Mouse (Mus musculus) embryonic facial prominence, embryonic 11.5 days (tissue): ENCODE measurements around the gene Tmprss9. TPM values are rescaled to one million over a fixed set of nuclear protein-coding genes. Genes with fewer than 3 reads are reported as not detected.

Source experiments
- ATAC-seq: fragments of 200-750 bp; cut with Nextera tagmentation; replicated peaks from 2 replicates; pipeline ENCODE4 v1.8.0; 2017; ENCODE audit warnings: low read depth; ENCODE audit not compliant: insufficient number of reproducible peaks, low FRiP score, low TSS enrichment
- DNase-seq: peaks from one replicate; pipeline ENCODE4 v3.0.0-alpha.2; 2015; ENCODE audit warnings: low spot score
- H3K27ac ChIP-seq: fragments of 300-500 bp; sonication (generic); replicated peaks from 2 replicates; pipeline ENCODE4 v1.5.1; 2014; ENCODE audit warnings: mild to moderate bottlenecking, low read depth, low read length, control low read depth
- H3K27me3 ChIP-seq: fragments of 300-500 bp; sonication (generic); 2 replicates; pipeline ENCODE4 v1.6.1; 2014; ENCODE audit warnings: mild to moderate bottlenecking, low read length, moderate library complexity, mixed read lengths; ENCODE audit not compliant: control insufficient read depth, insufficient read depth
- H3K36me3 ChIP-seq: fragments of 300-500 bp; sonication (generic); replicated peaks from 2 replicates; pipeline ENCODE4 v1.6.1; 2014; ENCODE audit warnings: low read depth, mild to moderate bottlenecking, low read length, moderate library complexity, mixed read lengths; ENCODE audit not compliant: control insufficient read depth, insufficient read depth
- H3K4me1 ChIP-seq: fragments of 300-500 bp; sonication (generic); 2 replicates; pipeline ENCODE4 v1.6.1; 2014; ENCODE audit warnings: low read length, mixed read lengths; ENCODE audit not compliant: control insufficient read depth, insufficient read depth
- H3K4me2 ChIP-seq: fragments of 300-500 bp; sonication (generic); 2 replicates; pipeline ENCODE4 v1.6.1; 2014; ENCODE audit warnings: low read depth, mild to moderate bottlenecking, control low read depth, low read length, moderate library complexity
- H3K4me3 ChIP-seq: fragments of 300-500 bp; sonication (generic); 2 replicates; pipeline ENCODE4 v1.5.1; 2014; ENCODE audit warnings: low read depth, low read length, control low read depth
- H3K9ac ChIP-seq: fragments of 300-500 bp; sonication (generic); replicated peaks from 2 replicates; pipeline ENCODE4 v1.6.1; 2014; ENCODE audit warnings: mild to moderate bottlenecking, control low read depth, low read length
- H3K9me3 ChIP-seq: fragments of 300-500 bp; sonication (generic); replicated peaks from 2 replicates; pipeline ENCODE4 v1.6.1; 2016; ENCODE audit warnings: mild to moderate bottlenecking, low read length, inconsistent platforms, mixed read lengths; ENCODE audit not compliant: control insufficient read depth
- WGBS: fragments of 180-500 bp; shearing (Covaris S2); extraction: QIAGEN DNeasy Blood & Tissue Kit; methylation state at CpG from one replicate; pipeline ENCODE4 v1.1.7; 2014; 5-methylcytosine and 5-hydroxymethylcytosine counted together
- polyA plus RNA-seq: library from polyadenylated mRNA; unstranded; fragments of >200 nt; fragmentation: Nextera tagmentation; extraction: Ambion mirVana; gene quantifications from 2 replicates; pipeline ENCODE4 v1.2.1, GENCODE M21; 2014

Tmprss9 gene
- polyA plus RNA-seq, 1 experiment from 2014 or later = 0.06 TPM

GRCm38 (mm10) chr10:80843931-80844547 lies 27.6 kb upstream of the Tmprss9 start, which contains the start of gene Lingo3:
Lingo3 (minus strand) TSS chr10:80844039.
- Histone ChIP-seq H3K36me3 (no peaks in the 10 kb centered on the region), H3K27me3 (peaks cover 30% of the 10 kb centered on the region), H3K9ac (peak within 1 kb of the TSS; percentile 53), H3K4me3 (peak within 1 kb of the TSS; percentile 37), H3K27ac (no peak within 1 kb of the TSS), H3K9me3 (no peaks in the 10 kb centered on the region), H3K4me2 (peak within 1 kb of the TSS; percentile 86), H3K4me1 (no peaks in the 10 kb centered on the region)
- DNase-seq = peak; percentile 41
- ATAC-seq = no peak
- 4% methylated on average over 41 of the region's 51 CpGs for WGBS

GRCm38 (mm10) chr10:80845055-80845693 lies 26.5 kb upstream of the Tmprss9 start:
- DNase-seq (no peak), ATAC-seq (no peak)
- no peak overlapping the region; the same call in 1 of the 2 replicates for H3K9ac ChIP-seq
- no peak overlapping the region for H3K4me2 ChIP-seq
- no peaks in the 10 kb centered on the region for H3K4me1 ChIP-seq
- no peaks in the 10 kb centered on the region for H3K9me3 ChIP-seq
- 69% methylated on average over 8 of the region's 8 CpGs for WGBS
- H3K27ac ChIP-seq = no peak overlapping the region
- no peaks in the 10 kb centered on the region; the same call in 1 of the 2 replicates for H3K36me3 ChIP-seq
- no peak overlapping the region for H3K4me3 ChIP-seq
- H3K27me3 ChIP-seq = peaks cover 30% of the 10 kb centered on the region

GRCm38 (mm10) chr10:80845732-80846131 lies 25.9 kb upstream of the Tmprss9 start:
- H3K9ac ChIP-seq = no peak overlapping the region
- no peak for DNase-seq
- no peak overlapping the region for H3K4me2 ChIP-seq
- no peak overlapping the region for H3K27ac ChIP-seq
- WGBS = 76% methylated on average over 12 of the region's 12 CpGs
- H3K4me1 ChIP-seq = no peaks in the 10 kb centered on the region
- no peaks in the 10 kb centered on the region; the same call in 1 of the 2 replicates for H3K36me3 ChIP-seq
- H3K4me3 ChIP-seq = no peak overlapping the region
- H3K27me3 ChIP-seq = peaks cover 30% of the 10 kb centered on the region
- H3K9me3 ChIP-seq = no peaks in the 10 kb centered on the region
- ATAC-seq = no peak

- no peak overlapping the region for H3K27ac ChIP-seq
- 10% methylated on average over 10 of the region's 10 CpGs for WGBS
- peak; percentile 45 for DNase-seq
- peaks cover 18% of the 10 kb centered on the region for H3K27me3 ChIP-seq
- no peaks in the 10 kb centered on the region for H3K4me1 ChIP-seq
- H3K4me2 ChIP-seq = no peak overlapping the region
- no peak for ATAC-seq
- H3K9ac ChIP-seq = no peak overlapping the region
- H3K9me3 ChIP-seq = no peaks in the 10 kb centered on the region
- no peak overlapping the region for H3K4me3 ChIP-seq
- H3K36me3 ChIP-seq = peaks cover 4% of the 10 kb centered on the region
These were observed 23.1 kb upstream of the Tmprss9 start for GRCm38 (mm10) chr10:80848571-80848970.

GRCm38 (mm10) chr10:80854913-80855748 lies 16.5 kb upstream of the Tmprss9 start, which contains the start of the genes Lsm7 and Sppl2b:
Lsm7 (minus strand) TSS chr10:80855209.
Sppl2b (plus strand) TSS chr10:80855275.
- H3K27ac ChIP-seq = no peak within 1 kb of the TSS
- peaks cover 4% of the 10 kb centered on the region for H3K36me3 ChIP-seq
- ATAC-seq = peak; percentile 72
- peak within 1 kb of the TSS; percentile 89 for H3K4me3 ChIP-seq
- peak within 1 kb of the TSS; percentile 95 for H3K4me2 ChIP-seq
- H3K27me3 ChIP-seq = no peaks in the 10 kb centered on the region
- WGBS = under 1% methylated on average over 77 of the region's 81 CpGs
- peaks cover 3% of the 10 kb centered on the region; the same call in 1 of the 2 replicates for H3K4me1 ChIP-seq
- H3K9me3 ChIP-seq = no peaks in the 10 kb centered on the region
- peak; percentile 97 for DNase-seq
- peak within 1 kb of the TSS; percentile 87 for H3K9ac ChIP-seq

GRCm38 (mm10) chr10:80855749-80856073 lies 15.9 kb upstream of the Tmprss9 start:
- 16% methylated on average over 11 of the region's 11 CpGs for WGBS
- Histone ChIP-seq H3K9me3 (no peaks in the 10 kb centered on the region), H3K4me1 (peaks cover 3% of the 10 kb centered on the region; the same call in 1 of the 2 replicates), H3K36me3 (peaks cover 4% of the 10 kb centered on the region), H3K27me3 (no peaks in the 10 kb centered on the region), H3K27ac (no peak overlapping the region), H3K9ac (peak overlapping the region; percentile 87), H3K4me3 (peak overlapping the region; percentile 89), H3K4me2 (peak overlapping the region; percentile 95)
- DNase-seq = no peak
- ATAC-seq = no peak; the same call in 1 of the 2 replicates

GRCm38 (mm10) chr10:80856267-80856666 lies 15.4 kb upstream of the Tmprss9 start:
- ATAC-seq (no peak), DNase-seq (peak; percentile 29)
- H3K9me3 ChIP-seq = no peaks in the 10 kb centered on the region
- 51% methylated on average over 3 of the region's 3 CpGs for WGBS
- H3K4me3 ChIP-seq = peak overlapping the region; percentile 89; the same call in 1 of the 2 replicates
- peak overlapping the region; percentile 18; the same call in 1 of the 2 replicates for H3K9ac ChIP-seq
- peaks cover 4% of the 10 kb centered on the region for H3K36me3 ChIP-seq
- H3K27ac ChIP-seq = no peak overlapping the region
- H3K4me2 ChIP-seq = peak overlapping the region; percentile 95
- H3K4me1 ChIP-seq = peaks cover 3% of the 10 kb centered on the region; the same call in 1 of the 2 replicates
- H3K27me3 ChIP-seq = no peaks in the 10 kb centered on the region
